Mouse (Mus musculus) spleen, adult 2 months (tissue): ENCODE measurements around the gene Dnajb8. TPM values are rescaled to one million over a fixed set of nuclear protein-coding genes. Genes with fewer than 3 reads are reported as not detected.
A peak's percentile ranks its signal among the peaks of the same experiment; 100 is the strongest.

ENCODE experiments used
- DNase-seq, 2 experiments: peaks; one replicate each; pipeline versions ENCODE4 v3.0.0 to v3.0.0-alpha.2; 2012 to 2021; ENCODE audit warnings: low spot score in 2 of 2, low read depth in 1 of 2
- H3K27ac ChIP-seq: fragments of 200-500 bp; 2 replicates; pipeline ENCODE4 v1.5.1; 2012; ENCODE audit warnings: low read length, inconsistent platforms; ENCODE audit not compliant: insufficient read depth
- H3K27me3 ChIP-seq: fragments of 200-500 bp; 2 replicates; pipeline ENCODE4 v1.6.1; 2012; ENCODE audit warnings: mild to moderate bottlenecking, moderate library complexity, low read length, inconsistent platforms; ENCODE audit not compliant: control insufficient read depth, insufficient read depth
- H3K36me3 ChIP-seq: fragments of 200-500 bp; 2 replicates; pipeline ENCODE4 v1.6.1; 2012; ENCODE audit warnings: mild to moderate bottlenecking, low read length, inconsistent platforms; ENCODE audit not compliant: control insufficient read depth, insufficient read depth
- H3K4me1 ChIP-seq: fragments of 200-500 bp; 2 replicates; pipeline ENCODE4 v1.6.1; 2011; ENCODE audit warnings: inconsistent platforms; ENCODE audit not compliant: control insufficient read depth, insufficient read depth, insufficient read length
- H3K4me3 ChIP-seq: fragments of 200-500 bp; 2 replicates; pipeline ENCODE4 v1.5.1; 2011; ENCODE audit warnings: mild to moderate bottlenecking, inconsistent platforms; ENCODE audit not compliant: insufficient read depth, insufficient read length; ENCODE audit errors: extremely low read depth
- CTCF ChIP-seq: fragments of 200-500 bp; IDR thresholded peaks from 2 replicates; pipeline ENCODE4 v1.5.1; 2011; ENCODE audit warnings: mild to moderate bottlenecking, inconsistent platforms; ENCODE audit not compliant: insufficient read depth, insufficient read length, insufficient replicate concordance; ENCODE audit errors: extremely low read depth
- POLR2A ChIP-seq: fragments of 200-500 bp; IDR thresholded peaks from 2 replicates; pipeline ENCODE4 v1.6.1; 2011; ENCODE audit warnings: low read depth, low read length, inconsistent platforms
- WGBS: fragments of 180-500 bp; shearing (Covaris S2); methylation state at CpG from one replicate; pipeline ENCODE4 v1.1.7; 2018; 5-methylcytosine and 5-hydroxymethylcytosine counted together
- polyA plus RNA-seq: library from polyadenylated mRNA; depleted of rRNA; stranded (reverse); fragments of >200 nt; gene quantifications from 2 replicates; pipeline ENCODE4 v1.2.3, GENCODE M21; 2012

Dnajb8 gene
- polyA plus RNA-seq, 1 experiment, result not detected

DNA sequence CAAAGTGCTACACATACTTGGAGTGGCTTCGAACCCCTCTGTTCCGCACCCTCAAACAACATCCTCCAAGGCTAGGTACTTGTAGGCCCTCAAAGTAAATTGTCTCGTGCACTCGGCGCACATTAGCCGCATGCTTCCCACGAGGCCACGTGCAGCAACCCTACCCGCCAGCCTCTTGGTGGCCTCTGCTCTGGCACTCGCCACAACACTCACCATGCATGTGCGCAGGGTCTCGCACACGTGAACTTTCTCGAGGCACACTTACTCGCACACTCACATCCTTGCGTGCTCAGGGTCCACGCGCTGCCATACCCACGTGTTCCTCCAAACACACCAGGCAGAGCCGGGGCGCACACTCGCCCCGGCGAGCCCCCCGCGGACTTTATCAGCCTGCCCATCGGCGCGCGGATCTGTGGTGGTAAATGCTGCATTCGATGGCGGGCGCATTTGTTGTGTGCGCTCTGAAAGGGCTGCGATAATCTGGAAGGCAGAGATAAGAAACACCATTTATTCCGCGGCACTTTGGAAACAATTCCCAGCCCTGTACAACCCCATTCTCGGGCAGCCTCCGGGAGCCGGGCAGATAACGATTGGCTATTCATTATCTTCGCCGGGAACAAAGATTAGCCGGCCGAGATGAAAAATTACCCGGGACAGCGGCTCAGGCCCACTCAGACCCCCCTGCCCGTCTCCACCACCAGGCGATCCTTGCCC is 31.6 kb upstream of the Dnajb8 start:
- H3K36me3 ChIP-seq, result no peaks in the 10 kb centered on the region
- H3K4me1 ChIP-seq, result peaks cover 2% of the 10 kb centered on the region; the same call in 1 of the 2 replicates
- H3K4me3 ChIP-seq, result no peak overlapping the region
- H3K27me3 ChIP-seq, result peaks cover 9% of the 10 kb centered on the region
- 82% methylated on average over 49 of the region's 49 CpGs for WGBS
- no peak overlapping the region for H3K27ac ChIP-seq
- TF ChIP-seq CTCF, result no peak
- no peak for TF ChIP-seq POLR2A
- DNase-seq, result no peak

DNA sequence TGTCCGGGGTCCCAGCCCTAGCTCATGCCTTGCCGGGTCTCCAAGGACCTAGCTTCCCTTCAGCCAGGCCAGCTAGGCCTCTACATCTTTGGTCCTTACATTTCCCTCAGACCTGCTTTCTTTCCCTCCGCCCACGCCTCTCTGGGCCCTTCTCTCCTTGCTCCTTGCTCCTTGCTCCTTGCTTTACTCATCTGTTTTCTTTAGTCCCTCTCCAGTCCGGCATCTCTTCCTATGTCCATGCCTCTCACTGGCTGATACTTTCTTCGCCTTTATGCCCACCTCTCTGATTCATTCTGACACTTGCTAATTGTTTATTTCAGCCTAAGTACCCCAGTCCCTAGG is 31.1 kb upstream of the Dnajb8 start:
- H3K4me3 ChIP-seq, result no peak overlapping the region
- peaks cover 9% of the 10 kb centered on the region for H3K27me3 ChIP-seq
- no peaks in the 10 kb centered on the region for H3K36me3 ChIP-seq
- no peak overlapping the region for H3K27ac ChIP-seq
- H3K4me1 ChIP-seq, result peaks cover 2% of the 10 kb centered on the region; the same call in 1 of the 2 replicates
- DNase-seq, result no peak
- WGBS, result 92% methylated on average over 6 of the region's 6 CpGs
- TF ChIP-seq CTCF (no peak), POLR2A (no peak)

DNA sequence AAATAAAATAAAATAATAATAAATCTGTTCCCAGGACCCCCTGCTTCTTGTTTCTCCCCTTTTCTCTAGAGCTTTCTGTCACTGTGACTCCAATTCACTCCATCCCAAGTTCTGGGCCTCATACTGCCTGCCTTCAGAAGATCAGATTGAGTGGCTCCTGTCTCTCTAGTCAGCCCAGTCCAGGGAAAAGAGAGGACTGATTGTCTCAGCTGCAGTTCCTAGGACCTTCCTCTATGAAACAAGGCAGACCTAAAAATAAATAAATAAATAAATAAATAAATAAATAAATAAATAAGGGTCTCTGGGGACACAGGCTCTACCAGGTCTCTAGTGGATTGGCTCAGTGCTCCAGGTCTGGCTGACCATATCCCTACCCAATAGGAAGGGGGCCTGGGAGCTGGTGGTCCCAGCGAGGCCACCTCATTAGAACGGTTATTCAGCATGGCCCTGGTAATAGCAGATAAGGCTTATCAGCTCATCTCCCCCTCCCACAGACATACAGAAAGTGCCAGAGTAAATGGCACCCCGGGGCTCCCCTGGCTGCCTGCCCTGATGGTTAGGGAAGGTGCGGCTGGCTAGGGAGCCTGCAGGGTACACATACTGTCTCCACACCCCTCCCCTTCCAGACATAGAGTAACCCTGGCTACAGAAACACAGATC is 30.5 kb upstream of the Dnajb8 start:
- Histone ChIP-seq H3K4me1 (peaks cover 2% of the 10 kb centered on the region; the same call in 1 of the 2 replicates), H3K4me3 (no peak overlapping the region), H3K27me3 (peaks cover 9% of the 10 kb centered on the region), H3K27ac (no peak overlapping the region), H3K36me3 (no peaks in the 10 kb centered on the region)
- DNase-seq, result no peak
- TF ChIP-seq POLR2A, result no peak
- no peak for TF ChIP-seq CTCF
- WGBS, result 80% methylated on average over 4 of the region's 4 CpGs

DNA sequence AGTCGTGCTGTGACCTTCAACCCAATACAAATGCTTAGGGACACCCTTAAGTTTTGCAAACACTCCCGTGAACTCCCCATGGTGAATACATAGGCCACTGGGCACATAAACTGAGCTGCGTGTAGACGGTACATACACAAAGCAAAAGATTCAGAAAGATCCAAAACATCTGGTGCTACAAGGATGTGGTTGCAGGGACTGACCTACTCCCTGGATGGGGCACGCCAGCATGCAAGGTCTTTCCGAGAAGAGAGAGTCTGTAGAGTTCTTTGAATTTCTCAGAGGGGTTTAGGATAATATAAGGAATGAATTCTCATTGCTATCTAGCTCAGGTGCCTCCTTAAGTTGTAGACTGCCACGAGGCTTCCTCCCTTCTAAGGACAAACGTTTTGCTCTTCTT is 29.3 kb upstream of the Dnajb8 start:
- peaks cover 13% of the 10 kb centered on the region for H3K27me3 ChIP-seq
- no peak overlapping the region for H3K27ac ChIP-seq
- DNase-seq, result no peak
- H3K36me3 ChIP-seq, result no peaks in the 10 kb centered on the region
- H3K4me1 ChIP-seq, result peaks cover 2% of the 10 kb centered on the region; the same call in 1 of the 2 replicates
- H3K4me3 ChIP-seq, result no peak overlapping the region
- no peak for TF ChIP-seq CTCF
- TF ChIP-seq POLR2A, result no peak
- 61% methylated on average over 8 of the region's 8 CpGs for WGBS

DNA sequence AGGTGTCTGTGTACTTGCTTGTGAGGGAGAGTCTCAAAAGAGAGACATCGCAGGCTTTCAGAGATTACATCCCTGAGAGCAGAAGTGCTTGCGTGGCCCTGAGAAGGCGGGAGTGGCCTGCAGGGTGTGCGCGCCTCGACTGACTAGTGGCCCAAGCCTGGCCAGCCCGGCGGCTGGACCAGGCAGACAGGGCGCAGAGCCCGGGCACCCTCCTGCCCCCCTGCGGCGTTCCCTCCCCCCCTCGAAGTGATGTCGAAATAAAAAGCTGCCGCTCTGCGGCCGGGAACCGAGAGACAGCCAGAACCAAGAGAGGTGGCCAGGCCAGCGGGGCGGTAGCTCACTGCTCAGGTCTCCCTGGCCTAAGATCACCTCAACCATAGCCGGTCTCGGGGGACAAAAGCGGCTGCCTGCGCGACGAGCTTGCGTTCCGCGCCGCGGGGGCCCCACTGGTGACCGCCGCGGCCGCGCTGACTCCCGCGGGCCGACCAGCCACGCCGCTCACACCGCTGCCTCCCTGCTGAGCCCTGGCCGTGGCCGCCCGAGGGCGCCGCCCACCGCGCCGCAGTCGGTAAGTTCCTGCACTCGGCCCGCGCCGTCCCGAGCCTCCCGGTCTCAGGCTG is 28.5 kb upstream of the Dnajb8 start, which contains the start of gene Gata2:
Gene Gata2, plus strand, starts transcription at position 459 of the 620 bp plus-strand sequence.
- H3K4me1 ChIP-seq, result peaks cover 3% of the 10 kb centered on the region; the same call in 1 of the 2 replicates
- DNase-seq, result no peak
- WGBS, result 8% methylated on average over 54 of the region's 57 CpGs
- peaks cover 13% of the 10 kb centered on the region for H3K27me3 ChIP-seq
- TF ChIP-seq POLR2A (no peak), CTCF (no peak)
- no peak within 1 kb of the TSS for H3K27ac ChIP-seq
- no peaks in the 10 kb centered on the region for H3K36me3 ChIP-seq
- peak within 1 kb of the TSS; percentile 14; the same call in 1 of the 2 replicates for H3K4me3 ChIP-seq

DNA sequence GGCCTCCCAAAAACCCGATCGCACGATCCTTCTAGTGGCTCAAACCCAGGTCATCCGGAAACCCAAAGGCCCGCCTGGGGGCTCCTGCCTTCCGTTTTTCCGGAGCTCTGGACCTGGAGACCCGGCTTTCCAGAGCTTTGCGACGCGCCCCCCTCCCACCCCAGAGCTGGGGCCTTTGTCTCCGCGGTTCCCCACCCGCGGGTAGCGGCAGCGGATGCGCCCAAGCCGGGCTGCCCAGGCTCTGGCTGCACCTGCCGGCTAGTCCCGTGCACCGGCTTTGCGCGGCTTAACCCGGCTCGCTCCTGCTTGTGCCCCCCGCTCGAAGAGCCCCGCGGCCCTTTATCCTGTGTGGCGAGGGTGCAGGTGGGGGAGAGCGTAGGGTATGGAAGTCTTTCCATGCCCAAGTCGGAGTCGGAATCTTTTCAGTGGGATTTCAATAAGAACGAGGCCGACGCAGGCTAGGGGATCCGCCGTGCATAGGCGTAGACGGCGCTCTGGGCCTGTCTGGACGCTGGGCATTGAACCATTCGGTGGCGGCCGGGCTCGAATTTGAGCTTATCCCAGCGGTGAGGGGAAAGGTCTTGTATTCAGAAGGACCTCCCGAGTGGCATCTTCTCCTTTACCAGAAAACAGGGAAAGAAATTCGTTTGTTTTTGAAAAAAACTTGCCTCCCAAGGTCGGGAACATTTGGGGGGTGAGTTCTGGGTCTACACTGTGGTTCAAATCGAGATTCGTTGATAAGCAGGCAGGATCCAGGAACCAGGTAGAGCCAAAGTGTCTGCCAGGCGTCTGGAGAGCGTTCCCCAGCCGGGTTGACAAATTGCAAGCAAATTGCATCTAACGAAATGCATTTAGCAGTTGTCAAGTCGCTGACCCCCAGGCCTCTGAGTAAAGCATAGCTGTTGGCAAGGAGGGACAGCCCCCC is 27.8 kb upstream of the Dnajb8 start:
- TF ChIP-seq POLR2A, result no peak
- TF ChIP-seq CTCF, result no peak
- Histone ChIP-seq H3K36me3 (no peaks in the 10 kb centered on the region), H3K4me1 (peaks cover 5% of the 10 kb centered on the region; the same call in 1 of the 2 replicates), H3K27ac (no peak overlapping the region), H3K27me3 (peaks cover 15% of the 10 kb centered on the region), H3K4me3 (peak overlapping the region; percentile 14; the same call in 1 of the 2 replicates)
- 13% methylated on average over 57 of the region's 58 CpGs for WGBS
- no peak for DNase-seq
